Mouse (Mus musculus) B cell, adult 62 days (primary cell): ENCODE measurements around the gene Abca8b. TPM values are rescaled to one million over a fixed set of nuclear protein-coding genes. Genes with fewer than 3 reads are reported as not detected.

Experiments used
- total RNA-seq: library from RNA; stranded (reverse); gene quantifications from 4 replicates; pipeline ENCODE4 v1.2.4, GENCODE M21; 2023

The Abca8b gene
- total RNA-seq, result 0.16 to 0.40 TPM (median 0.32 TPM) in 4 replicates

GRCm38 (mm10) chr11:109995624-109996023 is at the start of gene Abca8b:
Gene Abca8b (minus strand): TSS chr11:109995845.

Other genes with a start within 250 kb of the Abca8b start
- gene 1700012B07Rik, start 167.8 kb downstream of the Abca8b start, total RNA-seq, result not detected in 4 replicates
- 0.97 TPM in 1 of 4 replicates, not detected in the others for gene Abca8a, start 100.1 kb upstream of the Abca8b start, total RNA-seq
- gene Abca9, start 172.4 kb upstream of the Abca8b start, total RNA-seq, result 0.20 to 0.30 TPM (median 0.25 TPM) in 4 replicates